In genomic region chrX:143444581-143444980, GRCm38 (mm10) we compare ENCODE assay signal across 9 mouse cellular contexts. TPM values are rescaled to one million over a fixed set of nuclear protein-coding genes. Genes with fewer than 3 reads are reported as not detected.
DNase-seq lines count a peak whose midpoint lies in the region; ATAC-seq and TF ChIP-seq lines count a peak whose summit lies in the region.
"Had no signal": no experiment of that assay in that cellular context is flagged by ENCODE, and none has a peak within 500 bp of the region (broad histone marks: within the 10 kb centered on the region; RNA-seq: fewer than 3 reads in every experiment).

No protein-coding gene starts in this region.

- intact Hi-C loops in heart, postnatal 14 days (cut with DNase I): loop anchor here (1.0 to 5.0 kb wide), 2 partner anchors 345 to 627 kb away; partner anchors contain the start of gene Rtl9
- intact Hi-C loops in left cerebral cortex, adult 2 months (cut with DNase I): loop anchor here (2.0 to 5.0 kb wide), 3 partner anchors 162 to 346 kb away; partner anchors contain the start of gene Rtl9

- no peak overlapping the region for H3K4me2 ChIP-seq in neural tube, embryonic 14.5 days (ENCODE audit: low read depth, low read length)

- no peak overlapping the region for H3K4me3 ChIP-seq in left cerebral cortex, adult 2 months
- no peak overlapping the region for H3K4me3 ChIP-seq in neural tube, embryonic 14.5 days (ENCODE audit: low read depth, low read length)
- H3K4me3 ChIP-seq: megakaryocyte, embryonic 14.5 days had no signal

- no peak overlapping the region for H3K27ac ChIP-seq in left cerebral cortex, adult 2 months
- no peak overlapping the region for H3K27ac ChIP-seq in neural tube, embryonic 14.5 days (ENCODE audit: low read depth, low read length)

- H3K4me1 ChIP-seq in neural tube, embryonic 14.5 days (ENCODE audit: control insufficient read depth, insufficient read depth, low read length): no peaks in the 10 kb centered on the region
- H3K4me1 ChIP-seq: megakaryocyte, embryonic 14.5 days had no signal

- H3K36me3 ChIP-seq in neural tube, embryonic 14.5 days (ENCODE audit: control insufficient read depth, insufficient read depth, low read length): no peaks in the 10 kb centered on the region

- peak; percentile 82 for TF ChIP-seq CTCF in left cerebral cortex, adult 2 months (IDR thresholded peaks at IDR 0.05)

- no peaks in the 10 kb centered on the region for H3K9me3 ChIP-seq in neural tube, embryonic 14.5 days (ENCODE audit: control insufficient read depth, low read length)
- H3K9me3 ChIP-seq: megakaryocyte, embryonic 14.5 days had no signal

- H3K9ac ChIP-seq in neural tube, embryonic 14.5 days (replicated peaks; ENCODE audit: low read depth, low read length): no peak overlapping the region

- peak; percentile 54; the same call in 1 of the 2 replicates for ATAC-seq in neural tube, embryonic 14.5 days (ENCODE audit: low read depth)

- WGBS in neural tube, embryonic 14.5 days: 3% methylated on average over 3 of the region's 3 CpGs

- no peaks in the 10 kb centered on the region for H3K27me3 ChIP-seq in neural tube, embryonic 14.5 days (ENCODE audit: control insufficient read depth, insufficient read depth, low read length)

- DNase-seq in kidney, adult 8-10 months: peak; percentile 7 to 42
- no peak for DNase-seq in kidney, adult 11 months
- peak; percentile 8 for DNase-seq in Muller cell, postnatal 12 days (ENCODE audit: inconsistent ontology term)
- DNase-seq in cerebellum, postnatal 36 days: peak; percentile 22 to 55
- peak; percentile 8 to 54 for DNase-seq in heart, postnatal 14 days
- peak; percentile 17 to 51 for DNase-seq in left cerebral cortex, adult 2 months (ENCODE audit: extremely low spot score in 1 of 2, low spot score in 2 of 2)
- no peak for DNase-seq in T-cell, adult 2 months (ENCODE audit: low spot score)

RNA-seq across cellular contexts. Expression of gene Chrdl1, which starts 50.5 kb away (rescaled TPM):
- 1 to 10 TPM; 1.5 to 2.0 TPM for total RNA-seq in heart, postnatal 14 days (2021)
- total RNA-seq in left cerebral cortex, adult 2 months (2021): 10 to 100 TPM; 13.9 to 17.6 TPM
- polyA plus RNA-seq in neural tube, embryonic 14.5 days (2014; fragmentation: Nextera tagmentation; extraction: Ambion mirVana): 2.1 and 2.5 TPM in 2 replicates

Comparison
In these comparisons a context has a peak if more than half of its experiments do, and no peak if none do; other contexts are left out.
1. DNase-seq: peak in kidney, adult 8-10 months (2 of 2), Muller cell, postnatal 12 days (single experiment), cerebellum, postnatal 36 days (2 of 2), heart, postnatal 14 days (2 of 2) and left cerebral cortex, adult 2 months (2 of 2); none in kidney, adult 11 months (single experiment) and T-cell, adult 2 months (single experiment).
2. RNA of gene Chrdl1, which starts 50.5 kb away (total RNA-seq): 13.9 to 17.6 TPM in left cerebral cortex, adult 2 months; 1.5 to 2.0 TPM in heart, postnatal 14 days; every median in the first group is over 4 times any median in the second.